Mouse (Mus musculus): ENCODE data around the gene Tssk4. TPM values are rescaled to one million over a fixed set of nuclear protein-coding genes. Genes with fewer than 3 reads are reported as not detected.

Tssk4 gene
- total RNA-seq, 2 experiments from 2014 or later, result 1.4 to 2.0 TPM

Other genes with a start within 250 kb of the Tssk4 start
- 10 to 100 TPM; 23.7 to 28.5 TPM for gene Dhrs4, start 171.4 kb upstream of the Tssk4 start, total RNA-seq (2021)
- 1 to 10 TPM; 3.2 to 4.4 TPM for gene Carmil3, start 159.5 kb upstream of the Tssk4 start, total RNA-seq (2021)
- gene Cpne6, start 139.7 kb upstream of the Tssk4 start, total RNA-seq (2021), result not detected
- not detected for gene Nrl, start 125.2 kb upstream of the Tssk4 start, total RNA-seq (2021)
- 10 to 100 TPM; 21.6 to 21.8 TPM for gene Pck2, start 109.9 kb upstream of the Tssk4 start, total RNA-seq (2021)
- gene Dcaf11, start 90.2 kb upstream of the Tssk4 start, total RNA-seq (2021), result 10 to 100 TPM; 44.5 to 54.3 TPM
- gene A730061H03Rik, start 89.8 kb upstream of the Tssk4 start, total RNA-seq (2021), result 1 to 10 TPM in 1 of 2 experiments, not detected in 1; 1.4 TPM
- 100 to 1,000 TPM; 294 to 332 TPM for gene Fitm1, start 74.6 kb upstream of the Tssk4 start, total RNA-seq (2021)
- 10 to 100 TPM; 82.0 to 88.4 TPM for gene Psme1, start 72.1 kb upstream of the Tssk4 start, total RNA-seq (2021)
- gene Emc9, start 64.9 kb upstream of the Tssk4 start, total RNA-seq (2021), result 10 to 100 TPM; 49.1 to 53.6 TPM
- 100 to 1,000 TPM; 124 to 153 TPM for gene Psme2, start 59.1 kb upstream of the Tssk4 start, total RNA-seq (2021)
- gene Rnf31, start 58.5 kb upstream of the Tssk4 start, total RNA-seq (2021), result 10 to 100 TPM; 21.2 to 22.4 TPM
- gene Irf9, start 46.6 kb upstream of the Tssk4 start, total RNA-seq (2021), result 1 to 10 TPM; 7.0 to 9.0 TPM
- 1 to 10 TPM; 2.7 to 3.2 TPM for gene Rec8, start 32.1 kb upstream of the Tssk4 start, total RNA-seq (2021)
- 100 to 1,000 TPM in 1 of 2 experiments, 10 to 100 TPM in 1; 97.6 to 104 TPM for gene Ipo4, start 14.2 kb upstream of the Tssk4 start, total RNA-seq (2021)
- 1 to 10 TPM; 1.7 to 2.4 TPM for gene Gm49378, start 12.3 kb upstream of the Tssk4 start, total RNA-seq (2021)
- gene Tm9sf1, start 6.4 kb upstream of the Tssk4 start, total RNA-seq (2021), result 10 to 100 TPM; 46.8 to 47.8 TPM
- 10 to 100 TPM; 27.2 to 27.5 TPM for gene Mdp1, start 10.3 kb downstream of the Tssk4 start, total RNA-seq (2021)
- 10 to 100 TPM; 12.7 to 13.9 TPM for gene Gmpr2, start 21.8 kb downstream of the Tssk4 start, total RNA-seq (2021)
- 100 to 1,000 TPM; 257 to 278 TPM for gene Nedd8, start 21.9 kb downstream of the Tssk4 start, total RNA-seq (2021)
- 10 to 100 TPM; 21.6 to 21.7 TPM for gene Tinf2, start 31.6 kb downstream of the Tssk4 start, total RNA-seq (2021)
- gene Tgm1, start 63.7 kb downstream of the Tssk4 start, total RNA-seq (2021), result under 1 TPM; 0.39 to 0.49 TPM
- gene Rabggta, start 72.1 kb downstream of the Tssk4 start, total RNA-seq (2021), result 10 to 100 TPM; 10.9 to 12.8 TPM
- 10 to 100 TPM; 40.1 to 41.3 TPM for gene Dhrs1, start 95.5 kb downstream of the Tssk4 start, total RNA-seq (2021)
- 10 to 100 TPM; 16.9 to 18.5 TPM for gene Nop9, start 95.5 kb downstream of the Tssk4 start, total RNA-seq (2021)
- under 1 TPM in 1 of 2 experiments, not detected in 1; 0.36 TPM for gene Cideb, start 108.3 kb downstream of the Tssk4 start, total RNA-seq (2021)
- gene Ltb4r2, start 111.2 kb downstream of the Tssk4 start, total RNA-seq (2021), result under 1 TPM; 0.13 to 0.20 TPM
- under 1 TPM; 0.49 to 0.64 TPM for gene Ltb4r1, start 115.8 kb downstream of the Tssk4 start, total RNA-seq (2021)
- 10 to 100 TPM in 1 of 2 experiments, 1 to 10 TPM in 1; 9.2 to 11.3 TPM for gene Adcy4, start 133.9 kb downstream of the Tssk4 start, total RNA-seq (2021)
- gene Ripk3, start 138.7 kb downstream of the Tssk4 start, total RNA-seq (2021), result 10 to 100 TPM in 1 of 2 experiments, 1 to 10 TPM in 1; 9.4 to 10.7 TPM
- 10 to 100 TPM; 23.0 to 26.0 TPM for gene Nfatc4, start 173.0 kb downstream of the Tssk4 start, total RNA-seq (2021)
- gene Nynrin, start 203.8 kb downstream of the Tssk4 start, total RNA-seq (2021), result 10 to 100 TPM; 27.5 to 33.0 TPM
- under 1 TPM; 0.47 to 0.52 TPM for gene Cbln3, start 234.2 kb downstream of the Tssk4 start, total RNA-seq (2021)
- gene Khnyn, start 234.8 kb downstream of the Tssk4 start, total RNA-seq (2021), result 10 to 100 TPM; 15.7 to 16.9 TPM

Measured in gastrocnemius, postnatal 4 days (tissue).